Mouse (Mus musculus): ENCODE measurements around the gene Mkrn3.

The Mkrn3 gene

GRCm38 (mm10) chr7:62378529-62378928, 41.4 kb downstream of the Mkrn3 start:
- in situ Hi-C loops (cut with MboI, MseI) = no loop called here

DNA sequence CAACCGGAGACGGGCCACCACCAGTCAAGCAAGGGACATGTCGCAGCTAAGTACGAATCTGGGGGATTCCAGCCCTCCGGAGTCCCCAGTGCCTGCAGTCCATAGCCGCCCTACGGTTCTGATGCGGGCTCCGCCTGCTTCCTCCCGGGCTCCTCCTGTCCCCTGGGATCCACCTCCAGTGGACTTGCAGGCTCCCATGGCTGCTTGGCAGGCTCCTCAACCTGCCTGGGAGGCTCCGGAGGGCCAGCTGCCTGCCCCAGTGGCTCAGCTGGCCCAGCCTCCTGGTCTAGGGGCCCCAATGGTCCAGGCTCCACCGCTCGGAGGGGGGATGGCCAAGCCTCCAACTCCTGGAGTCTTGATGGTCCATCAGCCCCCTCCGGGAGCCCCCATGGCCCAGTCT, 42.6 kb downstream of the Mkrn3 start:
- in situ Hi-C loops (cut with MboI, MseI) = no loop called here

- in situ Hi-C loops (cut with MboI, MseI) = no loop called here
Observed at GRCm38 (mm10) chr7:62376510-62377304, 43.2 kb downstream of the Mkrn3 start, which contains the start of gene Magel2. Magel2 (plus strand) TSS chr7:62377010.

DNA sequence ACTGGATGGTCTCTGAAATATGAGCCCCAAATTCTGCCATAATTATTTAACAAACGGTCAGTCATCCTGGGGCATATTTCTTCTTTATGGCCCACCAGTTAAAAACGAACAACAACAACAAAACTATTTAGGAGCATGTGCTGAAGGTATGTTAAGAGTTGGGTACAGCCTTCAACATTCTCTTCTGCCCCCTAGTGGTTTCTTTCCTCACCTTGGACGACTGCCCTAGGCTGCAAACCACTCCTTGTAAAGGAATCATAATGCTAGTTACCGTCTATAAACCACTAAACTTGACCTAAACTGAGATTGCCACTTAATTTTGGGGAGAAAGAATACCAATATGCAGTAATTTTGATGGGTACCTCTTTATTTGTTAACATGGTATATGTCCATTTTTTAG, 44.3 kb downstream of the Mkrn3 start:
- in situ Hi-C loops (cut with MboI, MseI) = no loop called here
